Mouse (Mus musculus): ENCODE measurements around the gene Vegfa. TPM values are rescaled to one million over a fixed set of nuclear protein-coding genes. Genes with fewer than 3 reads are reported as not detected.
A peak's percentile ranks its signal among the peaks of the same experiment; 100 is the strongest.

The Vegfa gene
- polyA plus RNA-seq, 1 experiment from 2014 or later, result 2.1 TPM

- DNase-seq (ENCODE audit: low spot score), result no peak
- 92% methylated on average over 9 of the region's 9 CpGs for WGBS
Measured at GRCm38 (mm10) chr17:46021760-46022159, 10.4 kb downstream of the Vegfa start.

GRCm38 (mm10) chr17:46021173-46021572, 11.0 kb downstream of the Vegfa start:
- Histone ChIP-seq H3K4me1 (peaks cover 19% of the 10 kb centered on the region), H3K27me3 (replicated peaks; ENCODE audit: low read depth, poor library complexity, severe bottlenecking) (no peaks in the 10 kb centered on the region), H3K27ac (replicated peaks) (no peak overlapping the region), H3K4me3 (no peak overlapping the region), H3K36me3 (replicated peaks) (peaks cover 96% of the 10 kb centered on the region), H3K9me3 (no peaks in the 10 kb centered on the region)
- DNase-seq (ENCODE audit: low spot score), result no peak
- WGBS, result 94% methylated on average over 7 of the region's 7 CpGs

More at GRCm38 (mm10) chr17:46021760-46022159, 10.4 kb downstream of the Vegfa start:
- H3K27me3 ChIP-seq (replicated peaks; ENCODE audit: low read depth, poor library complexity, severe bottlenecking), result no peaks in the 10 kb centered on the region
- no peak overlapping the region for H3K4me3 ChIP-seq
- H3K27ac ChIP-seq (replicated peaks), result no peak overlapping the region
- H3K36me3 ChIP-seq (replicated peaks), result peaks cover 95% of the 10 kb centered on the region
- peaks cover 25% of the 10 kb centered on the region for H3K4me1 ChIP-seq
- H3K9me3 ChIP-seq, result no peaks in the 10 kb centered on the region

- no peak overlapping the region for H3K4me3 ChIP-seq
- peaks cover 96% of the 10 kb centered on the region for H3K36me3 ChIP-seq (replicated peaks)
- 81% methylated on average over 7 of the region's 7 CpGs for WGBS
- peaks cover 13% of the 10 kb centered on the region for H3K4me1 ChIP-seq
- no peak for DNase-seq (ENCODE audit: low spot score)
- H3K27ac ChIP-seq (replicated peaks), result no peak overlapping the region
- no peaks in the 10 kb centered on the region for H3K9me3 ChIP-seq
- H3K27me3 ChIP-seq (replicated peaks; ENCODE audit: low read depth, poor library complexity, severe bottlenecking), result no peaks in the 10 kb centered on the region
Measured at GRCm38 (mm10) chr17:46020579-46020978, 11.6 kb downstream of the Vegfa start.

- H3K27me3 ChIP-seq (replicated peaks; ENCODE audit: low read depth, poor library complexity, severe bottlenecking), result no peaks in the 10 kb centered on the region
- DNase-seq (ENCODE audit: low spot score), result no peak
- no peak overlapping the region for H3K27ac ChIP-seq (replicated peaks)
- H3K9me3 ChIP-seq, result no peaks in the 10 kb centered on the region
- H3K4me3 ChIP-seq, result no peak overlapping the region
- whole genome bisulfite sequencing, result 93% methylated on average over 10 of the region's 10 CpGs
- 0 out of 2 replicates have a peak, but pooled peaks cover 4% of the 10 kb centered on the region for H3K4me1 ChIP-seq
- H3K36me3 ChIP-seq (replicated peaks), result peaks cover 93% of the 10 kb centered on the region
Measured at GRCm38 (mm10) chr17:46018736-46019004, 13.5 kb downstream of the Vegfa start.

- Histone ChIP-seq H3K27me3 (replicated peaks; ENCODE audit: low read depth, poor library complexity, severe bottlenecking) (no peaks in the 10 kb centered on the region), H3K4me3 (no peak overlapping the region), H3K4me1 (0 out of 2 replicates have a peak, but pooled peaks cover 4% of the 10 kb centered on the region), H3K9me3 (no peaks in the 10 kb centered on the region), H3K36me3 (replicated peaks) (peaks cover 88% of the 10 kb centered on the region), H3K27ac (replicated peaks) (no peak overlapping the region)
- DNase-seq (ENCODE audit: low spot score), result no peak
- WGBS, result 85% methylated on average over 24 of the region's 24 CpGs
Measured at GRCm38 (mm10) chr17:46017946-46018735, 14.0 kb downstream of the Vegfa start.

- Histone ChIP-seq H3K27ac (replicated peaks) (no peak overlapping the region), H3K36me3 (replicated peaks) (peaks cover 73% of the 10 kb centered on the region), H3K4me1 (0 out of 2 replicates have a peak, but pooled peaks cover 4% of the 10 kb centered on the region), H3K4me3 (no peak overlapping the region), H3K27me3 (replicated peaks; ENCODE audit: low read depth, poor library complexity, severe bottlenecking) (no peaks in the 10 kb centered on the region), H3K9me3 (no peaks in the 10 kb centered on the region)
- DNase-seq (ENCODE audit: low spot score), result no peak
- 91% methylated on average over 5 of the region's 5 CpGs for WGBS
Measured at GRCm38 (mm10) chr17:46016617-46017016, 15.6 kb downstream of the Vegfa start.

GRCm38 (mm10) chr17:46015967-46016366, 16.2 kb downstream of the Vegfa start:
- Histone ChIP-seq H3K27me3 (replicated peaks; ENCODE audit: low read depth, poor library complexity, severe bottlenecking) (no peaks in the 10 kb centered on the region), H3K4me1 (no peaks in the 10 kb centered on the region), H3K9me3 (no peaks in the 10 kb centered on the region), H3K27ac (replicated peaks) (no peak overlapping the region), H3K4me3 (no peak overlapping the region), H3K36me3 (replicated peaks) (peaks cover 66% of the 10 kb centered on the region)
- DNase-seq (ENCODE audit: low spot score), result no peak
- WGBS, result 92% methylated on average over 6 of the region's 6 CpGs

- H3K4me1 ChIP-seq, result no peaks in the 10 kb centered on the region
- no peaks in the 10 kb centered on the region for H3K9me3 ChIP-seq
- no peak overlapping the region for H3K27ac ChIP-seq (replicated peaks)
- no peak for DNase-seq (ENCODE audit: low spot score)
- WGBS, result 94% methylated on average over 2 of the region's 2 CpGs
- no peak overlapping the region for H3K4me3 ChIP-seq
- peaks cover 56% of the 10 kb centered on the region for H3K36me3 ChIP-seq (replicated peaks)
- no peaks in the 10 kb centered on the region for H3K27me3 ChIP-seq (replicated peaks; ENCODE audit: low read depth, poor library complexity, severe bottlenecking)
Measured at GRCm38 (mm10) chr17:46014935-46015334, 17.2 kb downstream of the Vegfa start.

GRCm38 (mm10) chr17:46013549-46013948, 18.6 kb downstream of the Vegfa start:
- 90% methylated on average over 15 of the region's 15 CpGs for WGBS
- no peak overlapping the region for H3K27ac ChIP-seq (replicated peaks)
- no peak overlapping the region for H3K4me3 ChIP-seq
- no peaks in the 10 kb centered on the region for H3K4me1 ChIP-seq
- peaks cover 42% of the 10 kb centered on the region for H3K36me3 ChIP-seq (replicated peaks)
- H3K27me3 ChIP-seq (replicated peaks; ENCODE audit: low read depth, poor library complexity, severe bottlenecking), result no peaks in the 10 kb centered on the region
- no peaks in the 10 kb centered on the region for H3K9me3 ChIP-seq
- DNase-seq (ENCODE audit: low spot score), result no peak

- no peak for DNase-seq (ENCODE audit: low spot score)
- Histone ChIP-seq H3K4me1 (no peaks in the 10 kb centered on the region), H3K27me3 (replicated peaks; ENCODE audit: low read depth, poor library complexity, severe bottlenecking) (no peaks in the 10 kb centered on the region), H3K36me3 (replicated peaks) (peaks cover 30% of the 10 kb centered on the region), H3K9me3 (no peaks in the 10 kb centered on the region), H3K27ac (replicated peaks) (no peak overlapping the region), H3K4me3 (no peak overlapping the region)
- 80% methylated on average over 8 of the region's 8 CpGs for WGBS
Measured at GRCm38 (mm10) chr17:46012211-46012610, 20.0 kb downstream of the Vegfa start.

- Histone ChIP-seq H3K27me3 (replicated peaks; ENCODE audit: low read depth, poor library complexity, severe bottlenecking) (no peaks in the 10 kb centered on the region), H3K4me1 (no peaks in the 10 kb centered on the region), H3K4me3 (no peak overlapping the region), H3K36me3 (replicated peaks) (peaks cover 15% of the 10 kb centered on the region), H3K9me3 (no peaks in the 10 kb centered on the region), H3K27ac (replicated peaks) (no peak overlapping the region)
- DNase-seq (ENCODE audit: low spot score), result no peak
- 87% methylated on average over 6 of the region's 6 CpGs for WGBS
Measured at GRCm38 (mm10) chr17:46010462-46010861, 21.7 kb downstream of the Vegfa start.

- no peaks in the 10 kb centered on the region for H3K9me3 ChIP-seq
- no peak for DNase-seq (ENCODE audit: low spot score)
- no peak overlapping the region for H3K27ac ChIP-seq (replicated peaks)
- H3K27me3 ChIP-seq (replicated peaks; ENCODE audit: low read depth, poor library complexity, severe bottlenecking), result no peaks in the 10 kb centered on the region
- H3K4me3 ChIP-seq, result no peak overlapping the region
- 60% methylated on average over 7 of the region's 7 CpGs for WGBS
- peaks cover 3% of the 10 kb centered on the region for H3K36me3 ChIP-seq (replicated peaks)
- H3K4me1 ChIP-seq, result no peaks in the 10 kb centered on the region; the same call in 1 of the 2 replicates
Measured at GRCm38 (mm10) chr17:46009182-46009581, 23.0 kb downstream of the Vegfa start.

- no peak overlapping the region for H3K4me3 ChIP-seq
- H3K4me1 ChIP-seq, result no peaks in the 10 kb centered on the region; the same call in 1 of the 2 replicates
- H3K27me3 ChIP-seq (replicated peaks; ENCODE audit: low read depth, poor library complexity, severe bottlenecking), result no peaks in the 10 kb centered on the region
- 84% methylated on average over 3 of the region's 3 CpGs for WGBS
- H3K27ac ChIP-seq (replicated peaks), result 0 out of 2 replicates have a peak overlapping the region, but pooled peaks have one; percentile 8
- H3K36me3 ChIP-seq (replicated peaks), result no peaks in the 10 kb centered on the region
- H3K9me3 ChIP-seq, result no peaks in the 10 kb centered on the region
- no peak for DNase-seq (ENCODE audit: low spot score)
Measured at GRCm38 (mm10) chr17:46005458-46005857, 26.7 kb downstream of the Vegfa start.

Data from embryonic facial prominence, embryonic 10.5 days (tissue).